Mouse (Mus musculus) embryo, embryonic 10.5 days (tissue): ENCODE measurements at regions not wholly inside any gene's neighbourhood (a gene's known extent, or its start where the extent isn't known, plus 50 kb on each side); places are given as distances from the start of the nearest gene placed in this dataset.
A peak's percentile ranks its signal among the peaks of the same experiment; 100 is the strongest.

Experiments
- DNase-seq: peaks from one replicate; pipeline ENCODE4 v3.0.0-alpha.2; 2015; ENCODE audit warnings: low spot score

GRCm38 (mm10) chr13:34800906-34801305 lies 66.3 kb downstream of the Fam50b start:
- no peak for DNase-seq

- no peak for DNase-seq
Observed at GRCm38 (mm10) chr13:34806532-34807092, 68.5 kb upstream of the Prpf4b start.

GRCm38 (mm10) chr13:34809536-34809935 lies 65.6 kb upstream of the Prpf4b start:
- DNase-seq = no peak

GRCm38 (mm10) chr13:34814161-34815056 lies 60.7 kb upstream of the Prpf4b start:
- peak; percentile 83 for DNase-seq

GRCm38 (mm10) chr13:34815057-34815410 lies 60.1 kb upstream of the Prpf4b start:
- DNase-seq = no peak

- DNase-seq = no peak
Observed at GRCm38 (mm10) chr13:34818211-34818610, 56.9 kb upstream of the Prpf4b start.

- no peak for DNase-seq
Observed at GRCm38 (mm10) chr13:34820423-34820822, 54.7 kb upstream of the Prpf4b start.

- no peak for DNase-seq
Observed at GRCm38 (mm10) chr13:34821946-34822345, 53.2 kb upstream of the Prpf4b start.

- DNase-seq = no peak
Observed at GRCm38 (mm10) chr13:34824157-34824556, 50.9 kb upstream of the Prpf4b start.
